Mouse (Mus musculus): ENCODE results near the gene Nup160.

DNA sequence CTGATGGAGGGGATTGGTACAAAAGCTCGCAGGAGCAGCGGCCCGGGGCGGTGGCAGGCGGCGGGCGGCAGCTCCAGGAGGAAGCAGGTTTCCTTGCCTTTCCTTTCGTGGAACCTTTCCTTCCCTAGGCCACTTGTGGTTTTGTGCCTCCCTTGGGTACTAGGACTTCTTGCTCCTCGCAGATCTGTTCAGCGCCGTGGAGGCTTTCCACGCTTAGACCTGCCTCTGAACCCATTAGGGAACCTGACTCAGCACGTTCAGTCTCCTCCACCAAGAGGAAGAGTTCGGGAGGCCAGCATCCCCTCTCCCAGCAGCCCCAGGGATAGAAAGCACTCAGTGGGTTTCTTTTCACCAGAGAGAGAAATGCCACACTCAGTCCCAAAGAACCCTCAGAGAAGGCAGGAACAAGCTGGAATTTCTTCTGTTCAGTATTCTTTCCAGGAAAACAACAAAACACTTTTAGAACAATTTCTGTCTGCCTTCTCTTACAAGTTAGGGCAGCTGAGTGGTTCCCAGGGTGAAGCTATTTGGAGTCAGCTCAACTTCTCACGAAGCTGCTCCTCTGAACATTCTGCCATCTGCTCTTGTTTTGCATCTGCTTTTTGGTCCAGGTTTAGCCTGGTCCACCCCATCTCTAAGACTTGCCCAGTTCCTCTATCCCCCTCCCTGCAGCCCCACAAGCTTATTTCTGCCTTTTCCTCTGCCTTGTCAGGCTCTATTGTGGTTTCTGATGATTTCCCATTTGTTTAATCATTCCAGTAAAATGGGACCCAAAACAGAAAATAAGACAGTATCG is 44.9 kb upstream of the Nup160 start:
- TF ChIP-seq CTCF (IDR thresholded peaks at IDR 0.05) (no peak), EP300 (IDR thresholded peaks at IDR 0.05) (no peak)
